Mouse (Mus musculus) MN1 (cell line): ENCODE measurements around the gene D10Jhu81e.
"Not testable (repeated sequence)": the region's sequence is repeated elsewhere in the genome, so short reads cannot be mapped to it uniquely, and the experiment has no call there.

Source experiments
- DNase-seq: peaks from one replicate; pipeline ENCODE4 v3.0.0-alpha.2; 2016; ENCODE audit warnings: low spot score

Gene D10Jhu81e

GRCm38 (mm10) chr10:78169281-78170042, at the start of gene D10Jhu81e:
Gene D10Jhu81e, minus strand, starts transcription at chr10:78169782.
- peak; percentile 99 for DNase-seq

GRCm38 (mm10) chr10:78218576-78218975, 49.0 kb upstream of the D10Jhu81e start:
- no peak for DNase-seq

- no peak for DNase-seq
Observed at GRCm38 (mm10) chr10:78216376-78217083, 46.9 kb upstream of the D10Jhu81e start.

GRCm38 (mm10) chr10:78214371-78214770, 44.8 kb upstream of the D10Jhu81e start:
- no peak for DNase-seq

GRCm38 (mm10) chr10:78211311-78211710, 41.7 kb upstream of the D10Jhu81e start:
- peak; percentile 35 for DNase-seq

- no peak for DNase-seq
Observed at GRCm38 (mm10) chr10:78201182-78201581, 31.6 kb upstream of the D10Jhu81e start.

- DNase-seq, result no peak
Observed at GRCm38 (mm10) chr10:78192933-78193332, 23.4 kb upstream of the D10Jhu81e start.

- DNase-seq, result not testable (repeated sequence)
Observed at GRCm38 (mm10) chr10:78186076-78186475, 16.5 kb upstream of the D10Jhu81e start.

- DNase-seq, result no peak
Observed at GRCm38 (mm10) chr10:78185381-78185725, 15.8 kb upstream of the D10Jhu81e start.

- peak; percentile 97 for DNase-seq
Observed at GRCm38 (mm10) chr10:78184531-78185380, 15.2 kb upstream of the D10Jhu81e start, which contains the start of gene Pwp2. Gene Pwp2, minus strand, starts transcription at chr10:78185149.

- DNase-seq, result no peak
Observed at GRCm38 (mm10) chr10:78183577-78183976, 14.0 kb upstream of the D10Jhu81e start.

- no peak for DNase-seq
Observed at GRCm38 (mm10) chr10:78182321-78182720, 12.7 kb upstream of the D10Jhu81e start.

GRCm38 (mm10) chr10:78174474-78174873, 4.9 kb upstream of the D10Jhu81e start:
- DNase-seq, result no peak

- no peak for DNase-seq
Observed at GRCm38 (mm10) chr10:78171581-78171980, 2.0 kb upstream of the D10Jhu81e start.

GRCm38 (mm10) chr10:78171057-78171456, 1.5 kb upstream of the D10Jhu81e start:
- DNase-seq, result no peak

GRCm38 (mm10) chr10:78170445-78170844, 863 bp upstream of the D10Jhu81e start:
- DNase-seq, result peak; percentile 74

GRCm38 (mm10) chr10:78168792-78169191, 790 bp downstream of the D10Jhu81e start:
- no peak for DNase-seq

GRCm38 (mm10) chr10:78167775-78168174, 1.8 kb downstream of the D10Jhu81e start:
- no peak for DNase-seq

GRCm38 (mm10) chr10:78167333-78167732, 2.2 kb downstream of the D10Jhu81e start:
- no peak for DNase-seq

- no peak for DNase-seq
Observed at GRCm38 (mm10) chr10:78165256-78166005, 4.2 kb downstream of the D10Jhu81e start.

GRCm38 (mm10) chr10:78164786-78165185, 4.8 kb downstream of the D10Jhu81e start:
- DNase-seq, result no peak

- peak; percentile 87 for DNase-seq
Observed at GRCm38 (mm10) chr10:78163923-78164322, 5.7 kb downstream of the D10Jhu81e start.
